Mouse (Mus musculus): ENCODE measurements around the gene Olfr1357. TPM values are rescaled to one million over a fixed set of nuclear protein-coding genes. Genes with fewer than 3 reads are reported as not detected.
A peak's percentile ranks its signal among the peaks of the same experiment; 100 is the strongest.

Gene Olfr1357
- polyA plus RNA-seq, 1 experiment from 2014 or later: not detected

DNA sequence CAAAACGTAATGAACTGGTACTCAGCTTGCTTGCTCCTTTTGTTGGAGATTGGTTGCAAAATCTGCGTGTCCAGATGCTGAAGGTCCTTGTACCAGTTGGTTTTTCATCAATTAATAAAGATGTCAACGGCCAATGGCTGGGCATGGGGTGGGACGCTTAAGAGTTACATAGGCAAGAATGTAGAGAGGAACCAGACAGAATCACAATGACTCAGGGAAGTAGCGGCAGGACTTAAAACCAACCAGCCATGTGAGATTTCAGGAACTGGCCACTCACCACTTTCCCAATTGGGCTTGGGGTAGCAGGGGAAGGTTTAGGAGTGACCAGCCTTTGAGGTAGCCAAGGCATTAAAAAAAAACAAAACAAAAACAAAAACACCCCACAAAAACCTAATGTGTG is 18.0 kb downstream of the Olfr1357 start:
- no peaks in the 10 kb centered on the region for H3K9me3 ChIP-seq (ENCODE audit: control insufficient read depth, low read length)
- H3K36me3 ChIP-seq (ENCODE audit: control insufficient read depth, insufficient read depth, low read length): no peaks in the 10 kb centered on the region
- H3K9ac ChIP-seq (ENCODE audit: low read depth, low read length): no peak overlapping the region
- H3K4me2 ChIP-seq: no peak overlapping the region
- H3K4me3 ChIP-seq (ENCODE audit: low read depth, low read length): no peak overlapping the region
- H3K27ac ChIP-seq (ENCODE audit: low read depth, low read length): no peak overlapping the region
- H3K4me1 ChIP-seq (replicated peaks; ENCODE audit: control insufficient read depth, insufficient read depth, low read length): no peaks in the 10 kb centered on the region
- DNase-seq (ENCODE audit: low spot score) (no peak), ATAC-seq (replicated peaks; ENCODE audit: low FRiP score) (no peak)
- no peaks in the 10 kb centered on the region; the same call in none of the 2 replicates for H3K27me3 ChIP-seq (replicated peaks; ENCODE audit: control insufficient read depth, insufficient read depth, low read length)
- 73% methylated on average over 5 of the region's 5 CpGs for WGBS

DNA sequence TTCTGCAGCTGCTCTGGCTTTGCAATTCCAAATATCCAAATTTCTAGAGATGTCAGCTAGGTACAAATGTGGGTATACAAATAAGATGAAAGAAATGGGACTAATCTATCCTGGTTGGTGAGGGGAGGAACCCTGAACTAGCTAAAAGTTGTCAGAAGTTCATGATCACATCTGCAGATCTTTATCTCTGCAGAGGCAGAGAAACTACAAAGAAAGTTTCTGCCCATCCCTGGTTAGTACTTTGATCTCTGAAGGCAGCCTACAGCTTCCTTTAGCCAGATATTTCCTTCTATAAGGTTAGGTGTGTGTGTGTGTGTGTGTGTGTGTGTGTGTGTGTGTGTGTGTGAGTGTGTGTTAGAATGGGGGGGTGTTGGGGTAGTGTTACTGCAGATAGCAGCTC is 23.3 kb downstream of the Olfr1357 start:
- Histone ChIP-seq H3K4me1 (replicated peaks; ENCODE audit: control insufficient read depth, insufficient read depth, low read length) (no peaks in the 10 kb centered on the region), H3K9ac (ENCODE audit: low read depth, low read length) (no peak overlapping the region), H3K4me3 (ENCODE audit: low read depth, low read length) (no peak overlapping the region), H3K27me3 (replicated peaks; ENCODE audit: control insufficient read depth, insufficient read depth, low read length) (peaks cover 27% of the 10 kb centered on the region), H3K4me2 (no peak overlapping the region), H3K9me3 (ENCODE audit: control insufficient read depth, low read length) (no peaks in the 10 kb centered on the region), H3K36me3 (ENCODE audit: control insufficient read depth, insufficient read depth, low read length) (no peaks in the 10 kb centered on the region), H3K27ac (ENCODE audit: low read depth, low read length) (no peak overlapping the region)
- ATAC-seq (replicated peaks; ENCODE audit: low FRiP score) (no peak), DNase-seq (ENCODE audit: low spot score) (no peak)

DNA sequence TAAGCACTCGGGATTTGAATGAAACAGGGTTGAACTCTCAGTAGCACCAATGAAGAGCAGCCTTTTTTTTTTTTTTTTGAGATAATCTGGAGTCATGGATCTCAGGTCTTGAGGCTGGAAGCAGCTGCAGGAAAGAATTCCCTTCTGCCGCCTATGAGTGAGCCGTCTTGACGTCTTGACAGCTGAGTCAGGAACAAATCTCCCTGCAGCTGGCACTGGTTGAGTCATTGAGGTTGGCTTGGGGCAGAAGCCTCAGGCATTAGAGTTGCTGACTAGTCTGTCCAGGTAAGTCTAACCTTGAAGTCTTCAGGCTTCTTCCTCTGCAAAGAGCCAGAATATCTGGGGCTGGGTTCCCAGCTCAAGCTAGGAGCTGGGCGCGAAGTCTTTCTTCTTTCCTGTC is 23.7 kb downstream of the Olfr1357 start:
- no peak for DNase-seq (ENCODE audit: low spot score)
- Histone ChIP-seq H3K4me3 (ENCODE audit: low read depth, low read length) (no peak overlapping the region), H3K9me3 (ENCODE audit: control insufficient read depth, low read length) (no peaks in the 10 kb centered on the region), H3K36me3 (ENCODE audit: control insufficient read depth, insufficient read depth, low read length) (no peaks in the 10 kb centered on the region), H3K4me2 (no peak overlapping the region), H3K27me3 (replicated peaks; ENCODE audit: control insufficient read depth, insufficient read depth, low read length) (peaks cover 27% of the 10 kb centered on the region), H3K9ac (ENCODE audit: low read depth, low read length) (no peak overlapping the region), H3K4me1 (replicated peaks; ENCODE audit: control insufficient read depth, insufficient read depth, low read length) (no peaks in the 10 kb centered on the region), H3K27ac (ENCODE audit: low read depth, low read length) (no peak overlapping the region)
- WGBS: 59% methylated on average over 6 of the region's 6 CpGs
- ATAC-seq (replicated peaks; ENCODE audit: low FRiP score): no peak

DNA sequence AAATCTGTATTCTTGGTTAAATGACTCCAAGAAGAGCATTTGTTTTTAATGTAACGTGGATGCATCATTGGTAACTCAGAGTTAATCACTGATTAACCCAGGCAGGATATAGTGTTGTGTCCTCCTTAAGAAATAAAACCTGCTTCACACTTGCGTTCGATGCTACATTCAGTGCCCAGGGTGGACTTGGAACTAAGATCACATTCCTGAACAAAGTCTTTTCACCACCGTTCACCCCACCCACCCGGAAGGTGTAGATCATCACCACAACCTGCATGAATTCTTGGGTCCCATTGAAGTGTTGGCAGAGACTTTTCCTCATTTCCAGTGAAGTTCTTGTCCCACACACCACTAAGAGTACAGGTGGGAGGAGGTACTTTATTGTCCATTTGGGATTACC is 24.1 kb downstream of the Olfr1357 start:
- DNase-seq (ENCODE audit: low spot score): no peak
- H3K27ac ChIP-seq (ENCODE audit: low read depth, low read length): no peak overlapping the region
- no peak overlapping the region for H3K4me2 ChIP-seq
- no peak for ATAC-seq (replicated peaks; ENCODE audit: low FRiP score)
- H3K4me3 ChIP-seq (ENCODE audit: low read depth, low read length): no peak overlapping the region
- H3K27me3 ChIP-seq (replicated peaks; ENCODE audit: control insufficient read depth, insufficient read depth, low read length): peaks cover 27% of the 10 kb centered on the region
- no peaks in the 10 kb centered on the region for H3K9me3 ChIP-seq (ENCODE audit: control insufficient read depth, low read length)
- H3K4me1 ChIP-seq (replicated peaks; ENCODE audit: control insufficient read depth, insufficient read depth, low read length): no peaks in the 10 kb centered on the region
- WGBS: 86% methylated on average over 5 of the region's 5 CpGs
- no peak overlapping the region for H3K9ac ChIP-seq (ENCODE audit: low read depth, low read length)
- 0 out of 2 replicates have a peak, but pooled peaks cover under 1% of the 10 kb centered on the region for H3K36me3 ChIP-seq (ENCODE audit: control insufficient read depth, insufficient read depth, low read length)

DNA sequence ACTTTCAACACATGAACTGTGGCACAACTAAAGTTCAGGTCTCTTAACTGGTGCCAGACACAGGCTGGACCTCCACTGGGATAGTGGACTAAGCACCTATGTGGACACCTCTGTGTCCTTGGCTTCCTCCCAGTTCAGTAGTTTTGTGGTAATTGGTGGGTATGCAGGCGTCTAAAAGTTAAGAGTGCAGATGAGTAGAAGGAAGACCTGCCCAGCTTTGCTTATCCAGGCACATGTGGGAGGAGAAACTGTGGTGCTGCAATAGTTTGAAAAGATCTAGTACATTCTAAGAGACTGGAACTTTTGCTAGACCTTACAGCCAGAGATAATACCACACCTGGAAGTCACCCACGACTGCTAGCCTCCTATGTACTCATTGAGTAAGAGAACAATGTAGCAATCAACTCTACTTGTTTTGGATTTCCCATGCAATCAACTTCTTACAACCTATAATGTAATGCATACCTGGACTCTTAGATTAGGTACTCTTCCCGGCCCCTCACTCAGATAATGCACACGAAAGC is 25.0 kb downstream of the Olfr1357 start:
- no peaks in the 10 kb centered on the region for H3K9me3 ChIP-seq (ENCODE audit: control insufficient read depth, low read length)
- H3K27me3 ChIP-seq (replicated peaks; ENCODE audit: control insufficient read depth, insufficient read depth, low read length): peaks cover 27% of the 10 kb centered on the region
- ATAC-seq (replicated peaks; ENCODE audit: low FRiP score) (no peak), DNase-seq (ENCODE audit: low spot score) (no peak)
- no peak overlapping the region for H3K9ac ChIP-seq (ENCODE audit: low read depth, low read length)
- H3K36me3 ChIP-seq (ENCODE audit: control insufficient read depth, insufficient read depth, low read length): 0 out of 2 replicates have a peak, but pooled peaks cover 3% of the 10 kb centered on the region
- H3K4me3 ChIP-seq (ENCODE audit: low read depth, low read length): no peak overlapping the region
- no peak overlapping the region for H3K27ac ChIP-seq (ENCODE audit: low read depth, low read length)
- H3K4me1 ChIP-seq (replicated peaks; ENCODE audit: control insufficient read depth, insufficient read depth, low read length): no peaks in the 10 kb centered on the region
- WGBS: 71% methylated on average over 4 of the region's 4 CpGs
- no peak overlapping the region for H3K4me2 ChIP-seq

DNA sequence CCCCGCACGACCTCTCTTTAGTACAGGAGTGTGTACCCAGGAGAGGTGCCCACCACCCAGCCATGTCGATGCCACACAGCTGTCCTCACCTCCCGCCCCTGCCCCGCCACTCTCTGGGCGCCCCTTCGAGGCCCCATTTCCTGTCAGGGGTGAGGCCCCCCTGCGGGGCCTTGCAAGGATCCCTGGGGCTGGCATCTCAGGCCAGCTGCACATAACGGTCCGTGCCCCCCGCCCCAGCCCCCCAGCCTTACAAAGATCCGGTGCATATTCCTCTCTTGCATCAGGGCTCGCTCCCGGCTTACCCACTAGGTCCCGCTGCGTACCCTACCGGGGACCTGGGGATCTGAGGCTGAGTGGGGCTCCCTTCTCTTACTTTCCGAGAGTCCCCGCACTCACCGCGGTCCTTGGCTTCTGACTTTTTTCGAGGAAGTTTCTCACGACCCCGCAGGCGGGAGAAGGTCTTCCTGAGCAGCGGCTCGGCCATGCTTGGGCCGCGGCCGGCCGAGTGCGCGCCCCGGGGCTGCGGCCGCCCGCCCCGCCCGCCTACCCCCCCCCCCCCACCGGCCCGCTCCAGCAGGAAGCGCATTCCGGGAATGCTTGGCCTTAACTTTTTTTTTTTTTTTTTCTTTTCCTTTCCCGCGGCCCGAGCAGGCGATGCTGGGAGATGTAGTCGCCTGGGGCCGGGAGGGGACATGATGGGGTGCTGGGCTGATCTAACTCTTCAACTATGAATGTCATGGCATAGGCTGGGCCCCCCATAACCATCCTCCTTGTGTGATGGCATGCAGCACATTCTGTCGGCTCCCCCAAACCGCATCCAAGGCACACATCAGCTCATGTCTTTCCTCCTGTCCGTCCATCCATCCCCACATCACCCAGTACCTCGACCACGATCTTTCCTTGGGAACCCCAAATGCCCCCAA is 26.2 kb downstream of the Olfr1357 start, which contains the start of gene Syde1:
Gene Syde1, minus strand, starts transcription at position 559 of the 923 bp plus-strand sequence.
- Histone ChIP-seq H3K9ac (ENCODE audit: low read depth, low read length) (peak within 1 kb of the TSS; percentile 66), H3K4me2 (peak within 1 kb of the TSS; percentile 71), H3K36me3 (ENCODE audit: control insufficient read depth, insufficient read depth, low read length) (peaks cover 6% of the 10 kb centered on the region; the same call in 1 of the 2 replicates), H3K4me3 (ENCODE audit: low read depth, low read length) (peak within 1 kb of the TSS; percentile 63), H3K27ac (ENCODE audit: low read depth, low read length) (peak within 1 kb of the TSS; percentile 62), H3K9me3 (ENCODE audit: control insufficient read depth, low read length) (no peaks in the 10 kb centered on the region), H3K27me3 (replicated peaks; ENCODE audit: control insufficient read depth, insufficient read depth, low read length) (peaks cover 27% of the 10 kb centered on the region), H3K4me1 (replicated peaks; ENCODE audit: control insufficient read depth, insufficient read depth, low read length) (no peaks in the 10 kb centered on the region)
- peak; percentile 59 for ATAC-seq (replicated peaks; ENCODE audit: low FRiP score)
- WGBS: 5% methylated on average over 45 of the region's 54 CpGs
- peak; percentile 59 for DNase-seq (ENCODE audit: low spot score)

DNA sequence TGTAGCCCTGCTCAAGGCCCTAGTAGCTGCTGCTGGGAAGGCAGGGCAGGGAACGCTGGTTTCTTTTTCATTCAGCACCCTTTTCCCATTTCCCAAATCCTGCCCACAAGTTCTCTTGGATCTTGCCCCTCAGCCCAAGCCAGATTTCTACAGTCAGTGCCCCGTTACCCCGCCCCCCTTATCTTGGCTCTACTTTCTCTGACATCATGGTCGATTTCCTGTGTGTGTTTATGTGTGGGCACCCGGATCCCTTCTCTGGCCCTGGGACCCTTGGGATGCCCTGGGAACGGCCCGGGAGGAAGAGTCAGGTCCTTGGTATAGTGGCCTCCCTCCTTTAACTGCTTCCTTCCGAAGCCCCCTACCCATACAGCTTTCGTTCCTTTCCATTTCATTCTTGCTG is 27.1 kb downstream of the Olfr1357 start:
- H3K36me3 ChIP-seq (ENCODE audit: control insufficient read depth, insufficient read depth, low read length): peaks cover 12% of the 10 kb centered on the region
- H3K27me3 ChIP-seq (replicated peaks; ENCODE audit: control insufficient read depth, insufficient read depth, low read length): peaks cover 27% of the 10 kb centered on the region
- H3K4me3 ChIP-seq (ENCODE audit: low read depth, low read length): peak overlapping the region; percentile 63
- ATAC-seq (replicated peaks; ENCODE audit: low FRiP score) (no peak), DNase-seq (ENCODE audit: low spot score) (no peak)
- WGBS: 36% methylated on average over 9 of the region's 9 CpGs
- H3K9ac ChIP-seq (ENCODE audit: low read depth, low read length): no peak overlapping the region
- H3K4me2 ChIP-seq: peak overlapping the region; percentile 71
- no peaks in the 10 kb centered on the region for H3K9me3 ChIP-seq (ENCODE audit: control insufficient read depth, low read length)
- no peaks in the 10 kb centered on the region for H3K4me1 ChIP-seq (replicated peaks; ENCODE audit: control insufficient read depth, insufficient read depth, low read length)
- no peak overlapping the region for H3K27ac ChIP-seq (ENCODE audit: low read depth, low read length)

DNA sequence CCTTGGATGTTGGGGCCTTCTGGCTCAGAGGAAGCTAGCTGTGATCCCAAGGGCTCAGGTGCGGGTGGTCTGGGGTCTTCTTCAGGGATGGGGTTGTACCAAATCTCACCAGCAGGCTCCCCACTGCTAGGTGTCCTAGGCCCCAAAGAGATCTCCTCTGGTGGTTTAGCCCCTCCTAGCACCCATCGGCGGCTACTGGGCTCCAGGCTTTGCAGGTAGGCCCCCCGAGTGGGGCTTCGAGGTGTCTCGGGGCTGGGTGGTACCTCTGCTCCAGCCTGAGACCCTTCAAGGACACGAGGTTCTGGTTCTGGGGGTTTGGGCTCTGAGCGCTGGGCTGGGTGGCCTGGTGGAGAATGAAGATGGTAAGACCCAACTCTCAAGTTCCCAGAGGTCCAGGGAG is 28.0 kb downstream of the Olfr1357 start:
- peaks cover 12% of the 10 kb centered on the region for H3K36me3 ChIP-seq (ENCODE audit: control insufficient read depth, insufficient read depth, low read length)
- no peaks in the 10 kb centered on the region for H3K9me3 ChIP-seq (ENCODE audit: control insufficient read depth, low read length)
- 85% methylated on average over 8 of the region's 8 CpGs for WGBS
- H3K27me3 ChIP-seq (replicated peaks; ENCODE audit: control insufficient read depth, insufficient read depth, low read length): peaks cover 27% of the 10 kb centered on the region
- DNase-seq (ENCODE audit: low spot score) (no peak), ATAC-seq (replicated peaks; ENCODE audit: low FRiP score) (no peak)
- peak overlapping the region; percentile 71; the same call in 1 of the 2 replicates for H3K4me2 ChIP-seq
- no peak overlapping the region for H3K9ac ChIP-seq (ENCODE audit: low read depth, low read length)
- no peak overlapping the region for H3K27ac ChIP-seq (ENCODE audit: low read depth, low read length)
- no peaks in the 10 kb centered on the region for H3K4me1 ChIP-seq (replicated peaks; ENCODE audit: control insufficient read depth, insufficient read depth, low read length)
- H3K4me3 ChIP-seq (ENCODE audit: low read depth, low read length): no peak overlapping the region

Data from liver, embryonic 11.5 days (tissue).